Mouse (Mus musculus) midbrain, embryonic 10.5 days (tissue): ENCODE results near the gene Mpeg1. TPM values are rescaled to one million over a fixed set of nuclear protein-coding genes. Genes with fewer than 3 reads are reported as not detected.
A peak's percentile ranks its signal among the peaks of the same experiment; 100 is the strongest.

Source experiments
- DNase-seq: peaks from one replicate; pipeline ENCODE4 v3.0.0-alpha.2; 2017; ENCODE audit warnings: low spot score
- H3K27ac ChIP-seq: fragments of 300-500 bp; sonication (generic); replicated peaks from 2 replicates; pipeline ENCODE4 v1.5.1; 2016; ENCODE audit warnings: mild to moderate bottlenecking
- H3K27me3 ChIP-seq: fragments of 300-500 bp; sonication (generic); 2 replicates; pipeline ENCODE4 v1.6.1; 2016; ENCODE audit warnings: low read depth, mild to moderate bottlenecking; ENCODE audit not compliant: poor library complexity, severe bottlenecking
- H3K36me3 ChIP-seq: fragments of 300-500 bp; sonication (generic); 2 replicates; pipeline ENCODE4 v1.6.1; 2016; ENCODE audit warnings: mild to moderate bottlenecking, moderate library complexity
- H3K4me1 ChIP-seq: fragments of 300-500 bp; sonication (generic); 2 replicates; pipeline ENCODE4 v1.6.1; 2016
- H3K4me3 ChIP-seq: fragments of 300-500 bp; sonication (generic); 2 replicates; pipeline ENCODE4 v1.5.1; 2016; ENCODE audit warnings: mild to moderate bottlenecking, moderate library complexity
- H3K9me3 ChIP-seq: fragments of 300-500 bp; sonication (generic); replicated peaks from 2 replicates; pipeline ENCODE4 v1.6.1; 2016; ENCODE audit warnings: mild to moderate bottlenecking
- WGBS: fragments of 180-500 bp; shearing (Covaris S2); methylation state at CpG from one replicate; pipeline ENCODE4 v1.1.7; 2016; 5-methylcytosine and 5-hydroxymethylcytosine counted together
- polyA plus RNA-seq: library from polyadenylated mRNA; unstranded; fragments of >200 nt; fragmentation: Nextera tagmentation; extraction: Ambion mirVana; gene quantifications from 2 replicates; pipeline ENCODE4 v1.2.1, GENCODE M21; 2016

The Mpeg1 gene
- polyA plus RNA-seq, 1 experiment from 2014 or later: 0.19 TPM

DNA sequence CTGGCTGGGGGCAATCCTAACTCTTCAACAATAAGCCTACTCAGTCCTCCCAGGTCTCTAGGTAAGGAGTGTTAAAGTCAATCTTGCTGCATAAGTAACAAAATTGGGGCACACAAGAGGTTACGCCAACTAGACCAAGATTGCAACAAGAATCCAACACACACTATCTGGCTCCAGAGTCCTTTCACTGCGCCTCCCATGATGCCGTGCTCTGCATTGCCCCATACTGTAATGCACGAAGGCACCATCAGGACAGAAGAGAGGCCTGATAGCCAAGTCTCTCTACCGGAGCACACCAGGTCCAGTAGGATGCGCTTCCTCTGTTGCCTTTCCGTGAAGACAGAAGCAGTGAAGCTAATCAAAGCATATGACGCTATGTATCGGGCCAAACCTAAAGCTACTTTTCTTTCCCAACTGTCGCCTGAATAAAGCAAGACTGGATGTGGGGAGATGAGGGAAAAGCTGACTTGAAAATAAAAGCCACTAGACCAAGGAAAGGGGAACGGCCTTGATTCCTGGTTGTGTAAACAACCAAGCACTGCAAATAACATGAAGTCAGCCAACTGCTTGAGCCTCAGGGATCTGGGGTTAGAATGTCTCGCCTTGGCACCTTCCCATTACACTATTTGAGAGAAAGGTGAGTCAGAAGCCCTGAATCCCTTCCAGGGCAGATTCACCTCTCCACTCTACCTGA lies 27.1 kb downstream of the Mpeg1 start:
- peak overlapping the region; percentile 93 for H3K27ac ChIP-seq
- H3K27me3 ChIP-seq: no peaks in the 10 kb centered on the region
- 89% methylated on average over 12 of the region's 12 CpGs for WGBS
- no peak for DNase-seq
- H3K9me3 ChIP-seq: no peaks in the 10 kb centered on the region
- peak overlapping the region; percentile 44 for H3K4me3 ChIP-seq
- H3K4me1 ChIP-seq: peaks cover 65% of the 10 kb centered on the region
- peaks cover 89% of the 10 kb centered on the region for H3K36me3 ChIP-seq

DNA sequence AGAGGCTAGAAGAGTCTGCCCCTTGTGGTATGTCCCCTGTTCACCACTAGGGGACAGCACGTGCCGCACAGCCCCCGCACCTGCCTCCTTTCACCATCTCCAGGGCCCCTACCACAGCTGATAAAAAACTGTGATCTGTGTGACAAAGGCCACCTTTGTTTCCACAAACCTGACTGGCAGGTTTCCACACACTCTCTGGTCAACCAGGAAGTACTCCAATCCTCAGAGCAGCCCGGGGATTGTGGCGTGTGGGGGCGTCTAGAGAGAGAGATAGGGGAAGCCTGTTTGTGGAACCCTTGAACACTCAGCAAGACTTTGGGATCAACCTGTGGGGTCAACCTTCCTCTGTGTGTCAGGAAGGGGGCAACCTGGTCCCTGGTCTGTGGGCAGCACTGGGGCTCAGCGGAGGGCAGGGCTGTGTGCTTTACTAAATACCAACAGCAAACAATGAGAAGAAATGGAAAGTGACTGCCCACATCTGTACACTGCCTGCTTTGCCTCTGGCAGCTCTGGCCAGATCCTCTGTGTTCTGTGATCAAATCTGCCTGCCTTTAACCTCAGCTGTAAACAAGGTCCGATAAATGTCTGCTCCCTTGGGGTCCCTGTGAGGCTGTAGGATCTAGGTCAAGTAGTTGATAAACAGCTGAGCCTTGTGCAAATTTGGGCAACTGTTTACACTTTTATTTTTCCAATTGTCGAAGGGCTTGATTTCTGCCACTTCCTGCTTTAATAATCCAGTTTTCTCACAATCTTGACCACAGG lies 27.8 kb downstream of the Mpeg1 start:
- Histone ChIP-seq H3K36me3 (peaks cover 83% of the 10 kb centered on the region), H3K27me3 (no peaks in the 10 kb centered on the region), H3K27ac (peak overlapping the region; percentile 93), H3K4me3 (peak overlapping the region; percentile 44), H3K4me1 (peaks cover 73% of the 10 kb centered on the region), H3K9me3 (no peaks in the 10 kb centered on the region)
- DNase-seq: peak; percentile 62
- 10% methylated on average over 9 of the region's 9 CpGs for WGBS

DNA sequence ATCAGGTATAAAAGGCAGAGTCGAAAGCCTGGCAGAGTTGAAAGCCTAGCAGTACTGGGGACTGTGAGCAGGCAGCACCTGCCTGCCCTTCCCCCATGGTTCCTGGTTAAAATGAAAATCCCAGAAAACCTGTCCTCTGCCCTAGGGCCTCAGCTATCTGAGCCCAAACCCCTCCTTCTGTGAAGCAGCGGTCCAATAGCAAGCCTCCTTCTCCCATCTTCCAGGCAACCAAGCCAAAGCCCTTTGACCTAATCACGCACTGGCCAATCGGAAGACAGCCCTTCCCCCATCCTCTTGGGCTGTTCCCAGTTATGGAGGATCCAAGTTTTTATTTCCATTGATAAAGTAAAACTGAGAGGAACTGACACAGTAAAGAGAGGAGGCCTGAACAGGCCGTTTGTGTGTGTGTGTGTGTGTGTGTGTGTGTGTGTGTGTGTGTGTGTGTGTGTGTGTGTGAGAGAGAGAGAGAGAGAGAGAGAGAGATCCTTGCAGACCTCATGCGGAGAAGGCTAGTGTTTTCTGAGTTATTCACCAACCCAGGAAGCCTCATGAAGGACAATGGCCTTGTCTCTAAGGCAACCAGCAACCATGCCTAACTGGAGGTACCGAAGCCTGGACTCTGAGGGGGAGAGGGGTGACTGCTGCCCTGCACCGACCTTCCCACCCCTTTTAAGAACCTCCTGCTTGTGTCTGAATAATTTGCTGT lies 28.5 kb downstream of the Mpeg1 start:
- peaks cover 80% of the 10 kb centered on the region for H3K4me1 ChIP-seq
- no peaks in the 10 kb centered on the region for H3K9me3 ChIP-seq
- H3K27me3 ChIP-seq: no peaks in the 10 kb centered on the region
- peak overlapping the region; percentile 93 for H3K27ac ChIP-seq
- peak overlapping the region; percentile 44 for H3K4me3 ChIP-seq
- 8% methylated on average over 8 of the region's 8 CpGs for WGBS
- peaks cover 75% of the 10 kb centered on the region for H3K36me3 ChIP-seq
- DNase-seq: peak; percentile 87

DNA sequence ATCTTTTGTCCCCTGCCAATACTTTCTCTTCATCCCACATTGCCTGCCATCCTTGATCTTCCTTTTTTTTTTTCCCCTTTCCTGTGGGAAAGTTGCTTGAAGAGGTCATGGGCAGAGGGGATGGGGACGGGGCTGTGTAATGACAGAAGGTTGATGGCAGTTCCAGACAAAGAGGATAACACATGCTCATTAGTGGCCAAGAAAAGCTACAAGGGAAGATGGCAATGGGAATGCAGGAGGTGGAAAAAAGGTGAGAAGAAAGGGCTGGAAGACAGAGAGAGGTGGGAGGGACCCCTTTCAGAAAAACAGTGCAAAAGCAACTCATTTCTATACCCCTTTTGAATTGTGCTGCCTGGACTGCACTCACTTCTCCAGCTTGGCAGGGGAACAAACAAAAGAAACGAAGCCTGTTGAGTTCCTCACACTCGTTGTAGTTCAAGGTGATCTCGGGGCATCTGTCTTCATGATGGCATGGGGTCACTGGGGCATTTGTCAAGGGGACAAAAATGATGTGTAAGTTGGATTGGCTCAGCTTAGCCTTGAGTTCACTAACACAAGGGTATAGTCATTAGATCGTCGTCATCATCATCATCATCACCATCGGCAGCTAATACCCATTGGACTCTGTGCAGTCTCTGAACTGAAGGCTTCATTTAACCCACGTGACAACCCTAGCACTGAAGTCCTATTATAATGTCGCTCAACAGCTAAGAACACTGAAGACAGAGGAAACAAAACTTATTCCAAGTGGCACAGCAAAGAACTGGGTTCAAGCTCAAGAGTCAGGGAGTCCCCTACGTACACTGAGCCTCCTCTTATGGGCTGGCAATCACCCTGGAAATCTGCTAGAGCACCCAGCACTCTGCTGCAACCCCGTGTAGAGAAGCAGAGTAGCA lies 29.3 kb downstream of the Mpeg1 start:
- Histone ChIP-seq H3K36me3 (peaks cover 67% of the 10 kb centered on the region), H3K4me3 (peak overlapping the region; percentile 44), H3K27me3 (no peaks in the 10 kb centered on the region), H3K9me3 (no peaks in the 10 kb centered on the region), H3K4me1 (peaks cover 88% of the 10 kb centered on the region), H3K27ac (peak overlapping the region; percentile 93)
- 36% methylated on average over 11 of the region's 11 CpGs for WGBS
- no peak for DNase-seq

DNA sequence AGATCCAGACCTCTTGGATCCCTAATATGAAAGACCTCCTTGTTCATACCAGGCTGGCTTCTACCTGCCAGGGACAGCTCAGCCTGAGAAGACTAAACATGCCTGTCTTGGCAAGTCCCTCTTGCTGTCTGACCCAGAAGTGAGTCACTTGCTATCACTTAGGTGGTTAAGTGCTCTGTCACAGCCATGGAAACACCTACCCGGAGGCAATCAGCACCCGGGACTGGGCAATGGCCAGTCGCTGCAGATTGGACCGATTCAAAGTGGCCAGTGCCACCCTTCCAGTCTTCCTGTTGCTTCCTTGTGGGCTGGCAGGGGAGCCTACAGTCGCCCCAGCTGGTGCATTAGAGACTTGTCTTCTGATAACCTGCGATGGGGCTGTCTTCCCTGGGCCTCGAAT lies 31.1 kb downstream of the Mpeg1 start:
- Histone ChIP-seq H3K27ac (peak overlapping the region; percentile 93), H3K36me3 (peaks cover 61% of the 10 kb centered on the region)
- 85% methylated on average over 7 of the region's 7 CpGs for WGBS

DNA sequence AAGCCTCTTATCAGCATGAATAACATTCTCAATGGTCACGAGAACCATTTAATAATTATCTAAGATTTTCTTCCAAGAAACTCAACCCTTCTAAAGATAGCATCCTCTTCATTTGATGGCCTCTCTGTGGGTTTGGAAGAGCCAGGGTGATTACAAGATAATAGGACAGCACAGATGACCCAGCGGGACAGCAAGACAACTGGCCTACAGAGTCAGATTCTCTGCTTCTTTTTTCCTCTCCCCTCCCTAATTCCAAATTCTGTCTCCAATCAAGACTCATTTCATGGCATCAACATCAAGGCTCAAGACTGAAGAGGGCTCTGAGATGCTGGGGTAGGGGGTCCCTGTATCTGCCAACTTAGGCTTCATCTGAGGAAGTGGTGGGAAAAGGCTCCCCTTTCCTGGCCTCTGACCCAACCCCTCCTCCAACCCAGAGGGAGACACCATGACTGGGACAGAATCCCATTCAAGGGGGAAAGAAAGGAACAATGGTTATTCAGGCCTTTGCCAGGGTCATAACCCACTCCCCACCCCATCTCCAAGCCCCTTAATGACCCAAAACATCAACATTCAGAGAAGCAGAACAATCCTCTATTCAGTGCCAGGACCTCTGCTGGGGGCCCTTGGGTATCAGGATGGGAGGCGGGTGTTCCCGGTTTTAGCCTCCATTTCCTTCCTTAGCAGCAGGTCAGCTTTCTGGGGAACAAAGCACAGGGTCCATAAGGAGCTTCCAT lies 33.0 kb downstream of the Mpeg1 start:
- WGBS: 17% methylated on average over 4 of the region's 4 CpGs
- Histone ChIP-seq H3K4me3 (peak overlapping the region; percentile 96), H3K27me3 (no peaks in the 10 kb centered on the region), H3K36me3 (peaks cover 61% of the 10 kb centered on the region), H3K4me1 (peaks cover 100% of the 10 kb centered on the region), H3K27ac (peak overlapping the region; percentile 93), H3K9me3 (no peaks in the 10 kb centered on the region)
- DNase-seq: peak; percentile 79

More for the DNA sequence above, 31.1 kb downstream of the Mpeg1 start:
- H3K4me1 ChIP-seq: peaks cover 100% of the 10 kb centered on the region
- H3K4me3 ChIP-seq: peak overlapping the region; percentile 96; the same call in 1 of the 2 replicates
- H3K9me3 ChIP-seq: no peaks in the 10 kb centered on the region
- DNase-seq: no peak
- no peaks in the 10 kb centered on the region for H3K27me3 ChIP-seq

DNA sequence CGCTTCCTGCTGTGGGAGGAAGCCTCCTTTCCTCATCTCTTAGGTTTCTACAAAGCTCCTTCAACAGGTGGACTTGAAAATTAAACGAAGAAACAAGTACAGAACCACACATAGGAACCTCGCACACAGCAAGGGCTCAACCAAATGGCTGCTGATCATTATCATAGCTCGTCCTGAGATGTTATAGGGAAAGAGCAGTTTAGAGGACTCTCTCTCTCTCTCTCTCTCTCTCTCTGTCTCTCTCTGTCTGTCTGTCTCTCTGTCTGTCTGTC lies 33.5 kb downstream of the Mpeg1 start:
- Histone ChIP-seq H3K27me3 (no peaks in the 10 kb centered on the region), H3K4me3 (peak overlapping the region; percentile 96), H3K4me1 (peaks cover 100% of the 10 kb centered on the region), H3K36me3 (peaks cover 62% of the 10 kb centered on the region), H3K27ac (peak overlapping the region; percentile 93), H3K9me3 (no peaks in the 10 kb centered on the region)
- 23% methylated on average over 4 of the region's 4 CpGs for WGBS
- DNase-seq: no peak

DNA sequence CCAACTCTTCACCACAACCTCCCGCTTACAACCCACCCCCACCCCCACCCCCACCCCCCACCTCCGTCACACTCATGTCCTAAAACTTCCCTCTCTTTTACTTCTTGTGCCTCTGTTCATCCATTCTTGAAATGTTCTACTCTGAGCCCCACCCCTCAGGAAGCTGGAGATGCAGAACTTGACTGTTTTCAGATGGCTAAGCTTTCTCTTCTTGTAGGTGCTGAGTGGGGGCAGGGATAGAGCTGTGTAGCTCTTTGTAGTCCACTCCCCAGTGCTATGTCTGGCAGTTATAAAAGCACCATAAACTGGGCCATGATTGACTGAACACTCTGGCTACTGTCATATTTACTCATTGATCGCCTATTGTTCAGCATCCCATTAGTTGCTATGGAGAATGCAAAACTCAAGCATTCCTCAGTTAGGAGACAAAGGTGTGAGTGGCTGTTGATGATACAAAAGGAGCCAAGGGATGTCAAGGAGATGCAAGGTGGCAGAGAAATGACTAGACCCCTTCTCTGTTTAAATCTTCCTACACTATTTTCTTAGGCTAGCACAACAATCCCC lies 34.5 kb downstream of the Mpeg1 start:
- peaks cover 98% of the 10 kb centered on the region for H3K4me1 ChIP-seq
- 42% methylated on average over 3 of the region's 3 CpGs for WGBS

DNA sequence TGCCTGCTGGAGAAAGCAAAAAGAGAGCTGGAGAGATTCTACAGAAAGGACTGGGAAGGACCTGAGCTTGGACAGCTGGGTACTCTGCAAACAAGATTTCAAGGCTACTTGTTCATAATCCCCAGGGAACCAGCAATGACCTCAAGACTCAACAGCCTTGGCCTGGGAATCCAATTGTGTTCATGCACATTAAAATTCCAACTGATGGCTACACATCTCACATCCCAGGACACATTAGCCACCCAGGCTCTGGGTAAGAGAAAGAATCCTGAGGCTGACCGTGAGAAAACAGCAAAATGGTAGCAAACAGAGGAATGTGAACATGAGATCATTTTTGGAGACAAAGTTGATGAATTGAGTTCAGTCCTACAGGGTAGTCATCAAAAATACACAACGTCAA lies 35.7 kb downstream of the Mpeg1 start:
- peak overlapping the region; percentile 93 for H3K27ac ChIP-seq
- H3K4me3 ChIP-seq: peak overlapping the region; percentile 96
- DNase-seq: no peak
- H3K27me3 ChIP-seq: no peaks in the 10 kb centered on the region
- no peaks in the 10 kb centered on the region for H3K9me3 ChIP-seq
- peaks cover 96% of the 10 kb centered on the region for H3K4me1 ChIP-seq
- peaks cover 52% of the 10 kb centered on the region for H3K36me3 ChIP-seq
- 81% methylated on average over 2 of the region's 2 CpGs for WGBS

More for the DNA sequence above, 34.5 kb downstream of the Mpeg1 start:
- Histone ChIP-seq H3K9me3 (no peaks in the 10 kb centered on the region), H3K27ac (peak overlapping the region; percentile 93), H3K4me3 (peak overlapping the region; percentile 96), H3K36me3 (peaks cover 63% of the 10 kb centered on the region), H3K27me3 (no peaks in the 10 kb centered on the region)
- peak; percentile 12 for DNase-seq

DNA sequence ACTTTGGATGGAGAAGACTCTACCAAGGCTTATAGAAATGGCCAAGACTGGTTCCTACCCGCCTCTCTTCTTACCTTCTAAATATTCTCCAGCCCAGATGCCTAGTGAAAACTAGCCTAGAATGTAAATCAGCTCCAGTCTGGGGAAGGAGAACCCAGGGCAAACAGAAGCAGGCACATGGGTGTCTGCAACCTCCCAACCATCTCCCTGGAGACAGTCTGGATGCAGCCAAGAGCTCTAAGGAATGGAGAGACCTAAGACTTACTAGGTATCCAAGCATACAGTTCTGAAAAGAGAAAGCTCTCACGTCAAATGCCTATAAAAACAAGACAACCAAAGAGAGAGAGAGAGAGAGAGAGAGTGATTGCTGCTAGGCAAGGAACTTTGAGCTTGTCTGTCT lies 37.3 kb downstream of the Mpeg1 start:
- Histone ChIP-seq H3K27me3 (no peaks in the 10 kb centered on the region), H3K36me3 (peaks cover 36% of the 10 kb centered on the region), H3K4me1 (peaks cover 83% of the 10 kb centered on the region), H3K9me3 (no peaks in the 10 kb centered on the region), H3K4me3 (peak overlapping the region; percentile 96), H3K27ac (peak overlapping the region; percentile 99)
- peak; percentile 11 for DNase-seq
- whole genome bisulfite sequencing: 65% methylated on average over 2 of the region's 2 CpGs

DNA sequence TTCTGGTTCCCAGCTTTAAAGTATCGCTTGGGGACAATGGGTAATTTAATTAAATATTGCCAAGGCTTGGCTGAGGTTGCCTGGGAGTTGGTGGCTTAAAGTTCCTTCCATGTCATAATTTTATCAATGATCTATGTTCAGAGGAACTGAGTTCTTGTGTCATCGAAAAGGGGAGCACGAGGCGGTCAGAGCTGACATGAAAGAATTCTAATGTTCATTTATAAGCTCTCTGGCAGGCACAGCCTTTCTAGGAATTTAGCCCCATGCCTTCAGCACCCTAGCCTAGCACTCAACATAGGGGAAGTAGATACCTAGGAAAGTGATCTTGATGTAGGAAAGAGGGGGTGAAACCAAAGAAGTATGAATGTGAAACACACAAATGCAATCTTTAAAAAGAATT lies 37.7 kb downstream of the Mpeg1 start:
- H3K4me1 ChIP-seq: peaks cover 79% of the 10 kb centered on the region
- H3K36me3 ChIP-seq: peaks cover 36% of the 10 kb centered on the region
- peak overlapping the region; percentile 96 for H3K4me3 ChIP-seq
- peak overlapping the region; percentile 99 for H3K27ac ChIP-seq
- WGBS: 83% methylated on average over 4 of the region's 4 CpGs
- no peaks in the 10 kb centered on the region for H3K27me3 ChIP-seq
- no peaks in the 10 kb centered on the region for H3K9me3 ChIP-seq
- peak; percentile 10 for DNase-seq
